Mouse (Mus musculus): ENCODE measurements around the gene Neu4. TPM values are rescaled to one million over a fixed set of nuclear protein-coding genes. Genes with fewer than 3 reads are reported as not detected.

Neu4 gene
- polyA plus RNA-seq, 1 experiment = not detected

DNA sequence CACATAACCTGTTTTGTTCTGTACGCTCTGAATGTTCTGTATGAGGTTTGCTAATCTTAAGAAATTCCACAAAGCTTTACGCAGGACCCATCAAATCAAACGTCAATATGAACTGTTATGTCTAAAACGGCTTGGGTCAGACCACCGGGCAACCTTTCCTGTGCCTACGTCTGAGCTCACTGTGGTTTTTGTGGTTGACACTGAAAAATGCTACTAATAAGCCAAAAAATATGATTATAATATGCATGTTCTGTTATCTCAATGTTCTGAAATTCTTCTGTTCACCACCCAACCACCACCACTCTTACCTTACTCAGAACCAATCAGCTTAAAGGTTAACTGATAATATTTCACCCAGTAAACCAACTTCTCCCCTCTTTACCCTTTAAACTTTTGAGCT, 54.5 kb downstream of the Neu4 start:
- Histone ChIP-seq H3K4me1 (ENCODE audit: control insufficient read depth, insufficient read depth, low read length) (no peaks in the 10 kb centered on the region), H3K4me3 (replicated peaks; ENCODE audit: control insufficient read depth, low read depth, low read length) (no peak overlapping the region), H3K27ac (ENCODE audit: control insufficient read depth, insufficient read depth, low read depth, low read length, poor library complexity) (no peak overlapping the region)
- WGBS = 9% methylated on average over 6 of the region's 6 CpGs
- TF ChIP-seq CTCF (IDR thresholded peaks at IDR 0.05; ENCODE audit: control insufficient read depth, insufficient read depth, low read length) = no peak
- TF ChIP-seq POLR2A (IDR thresholded peaks at IDR 0.05; ENCODE audit: borderline replicate concordance, control insufficient read depth, low read depth, low read length) = no peak

DNA sequence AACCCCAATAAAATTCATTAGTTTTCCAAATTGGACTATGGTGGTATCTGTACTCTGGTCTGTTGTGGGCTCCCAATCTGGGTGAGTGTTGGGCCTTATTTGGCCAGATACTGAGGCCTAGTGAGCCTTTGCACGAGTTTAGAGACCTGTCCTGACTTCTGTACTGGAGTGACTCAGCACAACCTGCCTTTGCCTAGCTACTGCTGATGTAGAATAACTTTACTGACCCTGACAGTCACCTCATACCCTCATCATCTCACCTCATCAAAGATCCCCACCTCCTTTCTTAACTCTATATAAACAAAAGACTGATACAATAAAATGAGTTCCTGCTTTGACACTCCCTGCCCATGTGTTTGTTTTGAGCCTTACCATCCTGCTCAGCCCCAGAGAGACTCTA, 56.5 kb downstream of the Neu4 start:
- Histone ChIP-seq H3K4me3 (replicated peaks; ENCODE audit: control insufficient read depth, low read depth, low read length) (no peak overlapping the region), H3K4me1 (ENCODE audit: control insufficient read depth, insufficient read depth, low read length) (no peaks in the 10 kb centered on the region; the same call in 1 of the 2 replicates), H3K27ac (ENCODE audit: control insufficient read depth, insufficient read depth, low read depth, low read length, poor library complexity) (no peak overlapping the region)
- 4% methylated on average over 1 of the region's 1 CpGs for WGBS
- TF ChIP-seq POLR2A (IDR thresholded peaks at IDR 0.05; ENCODE audit: borderline replicate concordance, control insufficient read depth, low read depth, low read length) (no peak), CTCF (IDR thresholded peaks at IDR 0.05; ENCODE audit: control insufficient read depth, insufficient read depth, low read length) (no peak)

Other genes with a start within 250 kb of the Neu4 start
- gene Dtymk, start 218.5 kb upstream of the Neu4 start, polyA plus RNA-seq (2011; ENCODE audit: insufficient read depth, insufficient read length, low replicate concordance, missing spikeins) = 122 and 128 TPM in 2 replicates
- gene Ing5, start 216.5 kb upstream of the Neu4 start, polyA plus RNA-seq (2011; ENCODE audit: insufficient read depth, insufficient read length, low replicate concordance, missing spikeins) = 12.0 and 17.7 TPM in 2 replicates
- 8.8 and 23.7 TPM in 2 replicates for gene D2hgdh, start 195.5 kb upstream of the Neu4 start, polyA plus RNA-seq (2011; ENCODE audit: insufficient read depth, insufficient read length, low replicate concordance, missing spikeins)
- gene Gal3st2, start 159.1 kb upstream of the Neu4 start, polyA plus RNA-seq (2011; ENCODE audit: insufficient read depth, insufficient read length, low replicate concordance, missing spikeins) = not detected in 2 replicates
- gene Gal3st2b, start 102.1 kb upstream of the Neu4 start, polyA plus RNA-seq (2011; ENCODE audit: insufficient read depth, insufficient read length, low replicate concordance, missing spikeins) = not detected in 2 replicates
- gene Gal3st2c, start 29.9 kb upstream of the Neu4 start, polyA plus RNA-seq (2011; ENCODE audit: insufficient read depth, insufficient read length, low replicate concordance, missing spikeins) = 0.11 and 0.15 TPM in 2 replicates
- gene Pdcd1, start 32.1 kb downstream of the Neu4 start, polyA plus RNA-seq (2011; ENCODE audit: insufficient read depth, insufficient read length, low replicate concordance, missing spikeins) = not detected in 2 replicates